Mouse (Mus musculus): ENCODE measurements around the gene Mzf1. TPM values are rescaled to one million over a fixed set of nuclear protein-coding genes. Genes with fewer than 3 reads are reported as not detected.
A peak's percentile ranks its signal among the peaks of the same experiment; 100 is the strongest.

Mzf1 gene
- total RNA-seq (2012; rRNA removed) (0.77 and 0.85 TPM in 2 replicates), polyA plus RNA-seq (2012; ENCODE audit: insufficient read depth in 1 of 2, insufficient read length in 2 of 2, low read depth in 1 of 2, low replicate concordance in 2 of 2, missing spikeins in 1 of 2) (1 to 10 TPM in 1 of 2 experiments, not detected in 1; 2.4 TPM)

GRCm38 (mm10) chr7:13054287-13055010 lies at the start of gene Mzf1:
Gene Mzf1, minus strand, starts transcription at chr7:13054764.
- Histone ChIP-seq H3K27ac (ENCODE audit: control insufficient read depth, low read depth, low read length) (peak within 1 kb of the TSS; percentile 58), H3K4me3 (ENCODE audit: control insufficient read depth in 1 of 2, insufficient read depth in 1 of 2, low read depth in 2 of 2, low read length in 2 of 2) (peak within 1 kb of the TSS; percentile 63 to 70), H3K4me1 (ENCODE audit: control insufficient read depth in 1 of 2, insufficient read depth in 2 of 2, low read length in 2 of 2) (peaks cover 4 to 7% of the 10 kb centered on the region in 2 experiments; a peak in 3 of 4 replicates), H3K79me2 (ENCODE audit: control insufficient read depth, insufficient read depth, low read length, poor library complexity) (no peaks in the 10 kb centered on the region; the same call in 1 of the 2 replicates), H3K9ac (ENCODE audit: control insufficient read depth, low read depth, low read length, poor library complexity, severe bottlenecking) (peak within 1 kb of the TSS; percentile 80), H3K36me3 (ENCODE audit: control insufficient read depth in 1 of 2, insufficient read depth in 2 of 2, low read length in 2 of 2) (peaks cover 0 to 4% of the 10 kb centered on the region in 2 experiments; a peak in 1 of 4 replicates), H3K27me3 (ENCODE audit: control insufficient read depth in 1 of 2, insufficient read depth in 2 of 2, low read length in 2 of 2) (no peaks in the 10 kb centered on the region), H3K9me3 (replicated peaks; ENCODE audit: insufficient read depth, low read length) (no peaks in the 10 kb centered on the region)
- peak; percentile 96 for DNase-seq (ENCODE audit: low read depth, low spot score)
- TF ChIP-seq UBTF (IDR thresholded peaks at IDR 0.05; ENCODE audit: borderline replicate concordance, insufficient read depth, low read depth, low read length), result no peak
- TF ChIP-seq SIN3A (IDR thresholded peaks at IDR 0.05; ENCODE audit: low read length), result peak; percentile 90
- peak; percentile 87 for TF ChIP-seq HCFC1 (IDR thresholded peaks at IDR 0.05; ENCODE audit: low read depth, low read length)
- TF ChIP-seq POLR2A (IDR thresholded peaks at IDR 0.05; ENCODE audit: control insufficient read depth in 1 of 2, insufficient read depth in 1 of 2, low read depth in 1 of 2, low read length in 2 of 2, poor library complexity in 1 of 2), result peak; percentile 47 to 83; a peak in 2 of 4 replicates
- peak; percentile 55; the same call in 1 of the 2 replicates for TF ChIP-seq TBP (IDR thresholded peaks at IDR 0.05; ENCODE audit: low read depth, low read length)
- peak; percentile 66 for TF ChIP-seq KAT2A (conservative IDR thresholded peaks at IDR 0.05; ENCODE audit: low read depth, low read length)
- TF ChIP-seq ZC3H11A (IDR thresholded peaks at IDR 0.05; ENCODE audit: low read depth, low read length), result no peak
- TF ChIP-seq ZNF384 (IDR thresholded peaks at IDR 0.05; ENCODE audit: low read depth, low read length), result peak; percentile 97
- no peak for TF ChIP-seq E2F4 (IDR thresholded peaks at IDR 0.05; ENCODE audit: borderline replicate concordance, low read depth, low read length)
- 0 out of 4 replicates have a peak, but pooled peaks of 1 of the 2 experiments have one; percentile 3 for TF ChIP-seq EP300 (IDR thresholded peaks at IDR 0.05; ENCODE audit: low read depth in 1 of 2, low read length in 2 of 2)
- TF ChIP-seq GATA1 (IDR thresholded peaks at IDR 0.05; ENCODE audit: low read depth, low read length), result no peak
- no peak for TF ChIP-seq ETS1 (IDR thresholded peaks at IDR 0.05; ENCODE audit: low read depth, low read length)
- TF ChIP-seq USF2 (IDR thresholded peaks at IDR 0.05; ENCODE audit: borderline replicate concordance in 1 of 2, insufficient read depth in 1 of 2, low read depth in 1 of 2, low read length in 2 of 2), result no peak
- TF ChIP-seq CHD1 (IDR thresholded peaks at IDR 0.05; ENCODE audit: low read depth, low read length), result no peak
- no peak for TF ChIP-seq MEF2A (IDR thresholded peaks at IDR 0.05; ENCODE audit: extremely low read depth, insufficient replicate concordance, low read depth, low read length, poor library complexity, severe bottlenecking)
- TF ChIP-seq MAX (IDR thresholded peaks at IDR 0.05; ENCODE audit: low read length), result peak; percentile 69
- no peak for TF ChIP-seq GABPA (IDR thresholded peaks at IDR 0.05; ENCODE audit: low read depth, low read length)
- TF ChIP-seq TCF12 (IDR thresholded peaks at IDR 0.05; ENCODE audit: low read depth, low read length), result 0 out of 2 replicates have a peak, but pooled peaks have one; percentile 29
- TF ChIP-seq NRF1 (IDR thresholded peaks at IDR 0.05; ENCODE audit: insufficient read depth, low read depth, low read length, poor library complexity, severe bottlenecking), result peak; percentile 79
- no peak for TF ChIP-seq POLR2AphosphoS5 (IDR thresholded peaks at IDR 0.05; ENCODE audit: borderline replicate concordance, low read depth, low read length)
- TF ChIP-seq ELF1 (IDR thresholded peaks at IDR 0.05; ENCODE audit: low read depth, low read length), result peak; percentile 72
- 0 out of 2 replicates have a peak, but pooled peaks have one; percentile 36 for TF ChIP-seq USF1 (IDR thresholded peaks at IDR 0.05; ENCODE audit: low read depth, low read length)
- no peak for TF ChIP-seq RAD21 (IDR thresholded peaks at IDR 0.05; ENCODE audit: low read depth, low read length)
- TF ChIP-seq MYB (IDR thresholded peaks at IDR 0.05; ENCODE audit: low read depth, low read length), result no peak
- peak; percentile 87 for TF ChIP-seq NELFE (IDR thresholded peaks at IDR 0.05; ENCODE audit: low read depth, low read length)
- peak; percentile 67 for TF ChIP-seq CHD2 (IDR thresholded peaks at IDR 0.05; ENCODE audit: low read length)
- TF ChIP-seq MXI1 (IDR thresholded peaks at IDR 0.05; ENCODE audit: low read depth, low read length), result peak; percentile 41; the same call in 1 of the 2 replicates
- TF ChIP-seq MYC (IDR thresholded peaks at IDR 0.05; ENCODE audit: low read depth, low read length), result no peak
- TF ChIP-seq SMC3 (IDR thresholded peaks at IDR 0.05; ENCODE audit: low read depth, low read length), result no peak
- peak; percentile 50; the same call in 1 of the 2 replicates for TF ChIP-seq POLR2AphosphoS2 (IDR thresholded peaks at IDR 0.05; ENCODE audit: low read length)
- no peak for TF ChIP-seq ZKSCAN1 (IDR thresholded peaks at IDR 0.05; ENCODE audit: low read depth, low read length)
- no peak for TF ChIP-seq JUND (IDR thresholded peaks at IDR 0.05; ENCODE audit: low read depth, low read length)
